Mouse (Mus musculus): Measurements from ENCODE around the gene Aqp1. TPM values are rescaled to one million over a fixed set of nuclear protein-coding genes. Genes with fewer than 3 reads are reported as not detected.

Gene Aqp1
- total RNA-seq, 2 experiments from 2014 or later, result 0.49 to 5.4 TPM

GRCm38 (mm10) chr6:55331315-55331714, 4.9 kb upstream of the Aqp1 start:
- no peak for DNase-seq (ENCODE audit: low spot score in 2 of 2)

- DNase-seq (ENCODE audit: low spot score in 2 of 2), result no peak
Observed at GRCm38 (mm10) chr6:55332100-55332772, 4.0 kb upstream of the Aqp1 start.

GRCm38 (mm10) chr6:55332773-55333109, 3.5 kb upstream of the Aqp1 start:
- DNase-seq (ENCODE audit: low spot score in 2 of 2), result no peak

DNA sequence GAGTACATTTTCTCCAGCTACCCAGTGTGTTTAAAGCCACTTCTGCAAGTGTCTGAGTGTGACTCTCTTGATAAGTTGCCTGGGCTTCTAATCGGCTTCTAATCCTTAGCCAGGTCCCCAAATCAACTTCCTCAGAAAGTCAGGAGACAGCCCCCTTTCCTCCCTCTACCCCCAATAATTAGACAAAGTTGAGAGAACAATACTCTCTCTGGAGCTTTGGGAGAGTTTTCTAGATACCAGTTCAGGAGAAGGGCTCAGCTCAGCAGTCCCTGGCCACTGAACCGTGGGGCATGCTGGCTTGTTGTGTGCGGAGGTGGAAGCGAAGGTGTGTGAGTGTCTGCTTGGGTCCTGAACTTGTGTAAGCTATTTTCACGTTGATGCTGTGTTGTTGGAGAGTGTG, 1.0 kb downstream of the Aqp1 start:
- no peak for DNase-seq (ENCODE audit: low spot score in 2 of 2)

DNA sequence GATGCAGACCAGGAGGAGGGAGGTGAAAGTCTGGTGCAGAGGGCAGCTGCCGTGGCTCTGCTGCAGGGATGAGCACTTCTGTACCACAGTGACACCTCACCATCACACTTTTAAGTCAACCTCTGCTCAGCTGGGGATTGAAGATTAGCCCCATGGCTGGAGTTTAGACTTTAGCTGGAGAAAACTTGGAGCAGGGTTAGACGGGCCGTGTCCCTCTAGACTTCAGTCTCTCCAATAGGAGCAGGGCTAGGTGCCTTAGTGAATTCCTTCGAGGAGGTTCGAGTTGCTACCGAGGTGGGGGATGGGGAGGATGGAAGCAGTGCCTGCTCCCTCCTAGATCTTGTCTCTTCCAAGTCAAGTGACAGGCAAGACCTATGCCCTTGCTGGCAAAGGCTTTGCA, 1.8 kb downstream of the Aqp1 start:
- no peak for DNase-seq (ENCODE audit: low spot score in 2 of 2)

DNA sequence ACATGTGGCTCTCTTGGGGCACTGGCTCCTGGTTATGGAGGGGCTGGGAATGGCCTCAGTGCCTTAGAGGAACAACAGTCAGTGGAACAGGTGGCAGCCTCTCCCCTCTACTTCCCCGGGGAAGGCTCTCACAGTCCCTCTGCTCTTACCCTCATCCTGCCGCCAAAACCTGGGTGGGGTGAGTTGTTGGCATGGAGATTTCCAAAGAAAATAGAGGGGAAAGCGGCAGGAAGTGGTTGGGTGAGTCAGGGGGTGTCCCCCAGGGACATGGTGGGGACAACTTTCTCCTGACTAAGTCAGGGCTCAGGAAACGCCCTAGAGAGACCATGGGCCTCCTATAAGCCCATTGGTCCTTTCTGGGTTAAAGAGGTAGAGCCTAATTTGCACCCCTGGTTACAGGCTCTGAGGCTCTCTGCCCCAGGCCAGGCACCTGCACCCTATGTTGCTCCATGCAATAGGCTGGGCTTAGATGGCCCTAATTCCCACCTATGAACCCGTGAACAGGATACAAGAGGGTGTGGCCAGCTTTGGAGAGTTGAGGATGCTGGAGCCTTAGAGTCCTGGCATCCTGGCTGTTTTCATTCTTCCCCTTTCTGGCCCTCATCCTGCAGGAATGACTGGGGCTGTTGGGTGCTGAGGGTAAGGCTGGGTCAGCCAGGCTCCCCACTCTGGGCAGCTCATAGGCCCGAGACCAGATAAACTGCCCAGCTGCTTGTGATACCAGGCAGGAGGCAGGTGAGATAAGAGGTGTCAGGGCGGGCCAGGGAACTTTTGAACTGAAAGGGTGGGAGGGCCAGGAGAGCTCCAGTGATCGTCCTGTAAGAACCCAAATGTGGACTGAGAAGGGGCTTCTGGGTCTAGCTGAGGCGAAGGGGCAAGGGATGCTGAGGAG, 2.9 kb downstream of the Aqp1 start:
- no peak for DNase-seq (ENCODE audit: low spot score in 2 of 2)

DNA sequence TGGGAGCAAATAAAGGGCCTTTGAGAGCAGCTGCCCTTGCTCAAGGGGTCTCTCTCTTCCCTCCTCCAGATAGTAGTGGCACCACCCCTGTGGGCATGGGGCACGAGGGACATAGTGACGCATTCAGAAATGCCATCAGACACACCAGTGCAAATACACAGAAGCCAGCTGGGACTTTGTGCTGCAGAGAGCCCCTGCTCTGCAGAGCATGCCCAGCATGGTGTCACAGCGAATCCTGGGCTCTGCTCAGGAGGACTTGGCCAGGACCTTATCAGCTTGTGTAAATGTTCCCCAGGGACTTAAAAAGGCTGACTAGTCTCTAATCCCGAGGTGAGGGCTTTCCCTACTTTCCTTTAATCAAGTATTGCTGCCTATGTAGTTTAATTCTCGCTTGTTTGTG, 5.5 kb downstream of the Aqp1 start:
- DNase-seq (ENCODE audit: low spot score in 2 of 2), result no peak

- DNase-seq (ENCODE audit: low spot score in 2 of 2), result no peak
Observed at GRCm38 (mm10) chr6:55342328-55342727, 6.1 kb downstream of the Aqp1 start.

DNA sequence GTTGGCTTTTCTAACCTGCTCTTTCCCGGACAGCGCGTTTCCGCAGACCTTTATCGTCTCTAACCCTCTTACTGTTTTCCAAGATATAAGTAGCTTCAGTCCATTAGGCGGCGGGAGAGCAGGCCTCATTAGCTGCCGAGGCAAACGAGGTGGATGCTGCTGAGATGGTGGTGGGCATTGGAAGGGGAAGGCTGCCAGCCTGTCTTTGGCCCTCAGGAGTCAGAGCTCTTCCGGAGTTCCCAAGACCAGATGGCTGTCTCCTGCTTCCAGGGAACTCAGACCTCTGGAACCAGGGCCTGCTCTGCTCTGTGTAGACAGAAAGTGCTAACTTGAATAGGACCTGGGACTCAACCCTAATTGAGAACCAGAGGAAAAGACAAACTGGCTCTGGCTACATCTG, 7.2 kb downstream of the Aqp1 start:
- no peak for DNase-seq (ENCODE audit: low spot score in 2 of 2)

- DNase-seq (ENCODE audit: low spot score in 2 of 2), result no peak
Observed at GRCm38 (mm10) chr6:55344291-55345016, 8.2 kb downstream of the Aqp1 start.

GRCm38 (mm10) chr6:55345264-55345663, 9.0 kb downstream of the Aqp1 start:
- DNase-seq (ENCODE audit: low spot score in 2 of 2), result no peak

DNA sequence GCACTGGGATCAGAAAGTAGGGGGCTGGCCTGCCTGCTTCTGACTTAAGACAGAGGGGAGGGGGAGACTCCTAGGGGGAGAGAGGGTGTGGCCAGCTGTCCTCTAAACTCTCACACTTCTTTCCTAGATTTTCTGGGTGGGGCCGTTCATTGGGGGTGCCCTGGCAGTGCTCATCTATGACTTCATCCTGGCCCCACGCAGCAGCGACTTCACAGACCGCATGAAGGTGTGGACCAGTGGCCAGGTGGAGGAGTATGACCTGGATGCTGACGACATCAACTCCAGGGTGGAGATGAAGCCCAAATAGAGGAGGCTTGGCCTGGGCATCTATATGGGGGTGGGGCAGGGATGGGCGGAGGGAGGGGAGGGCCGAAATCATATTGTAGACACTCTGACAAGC, 10.3 kb downstream of the Aqp1 start:
- DNase-seq (ENCODE audit: low spot score in 2 of 2), result no peak

GRCm38 (mm10) chr6:55347711-55348571, 11.7 kb downstream of the Aqp1 start:
- no peak for DNase-seq (ENCODE audit: low spot score in 2 of 2)

DNA sequence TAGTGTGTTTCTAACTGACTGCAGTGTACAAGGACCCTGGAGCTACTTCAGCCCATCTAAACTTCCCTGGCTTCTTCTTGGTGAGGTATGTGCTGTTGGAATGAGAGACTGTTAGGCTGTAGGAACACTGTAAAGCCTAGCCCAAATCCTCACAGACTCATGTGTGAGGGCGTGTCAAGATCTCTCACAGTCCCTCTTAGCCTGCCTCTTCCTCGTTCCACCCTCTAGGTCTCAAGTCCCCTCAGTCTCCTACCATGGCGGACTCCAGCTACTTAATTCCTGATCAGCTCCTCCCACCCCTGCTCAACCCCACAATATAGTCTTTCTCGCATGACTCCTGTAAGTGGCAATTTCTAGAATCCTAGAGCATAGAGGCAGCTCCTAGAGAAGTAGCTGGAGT, 13.0 kb downstream of the Aqp1 start:
- no peak for DNase-seq (ENCODE audit: low spot score in 2 of 2)

DNA sequence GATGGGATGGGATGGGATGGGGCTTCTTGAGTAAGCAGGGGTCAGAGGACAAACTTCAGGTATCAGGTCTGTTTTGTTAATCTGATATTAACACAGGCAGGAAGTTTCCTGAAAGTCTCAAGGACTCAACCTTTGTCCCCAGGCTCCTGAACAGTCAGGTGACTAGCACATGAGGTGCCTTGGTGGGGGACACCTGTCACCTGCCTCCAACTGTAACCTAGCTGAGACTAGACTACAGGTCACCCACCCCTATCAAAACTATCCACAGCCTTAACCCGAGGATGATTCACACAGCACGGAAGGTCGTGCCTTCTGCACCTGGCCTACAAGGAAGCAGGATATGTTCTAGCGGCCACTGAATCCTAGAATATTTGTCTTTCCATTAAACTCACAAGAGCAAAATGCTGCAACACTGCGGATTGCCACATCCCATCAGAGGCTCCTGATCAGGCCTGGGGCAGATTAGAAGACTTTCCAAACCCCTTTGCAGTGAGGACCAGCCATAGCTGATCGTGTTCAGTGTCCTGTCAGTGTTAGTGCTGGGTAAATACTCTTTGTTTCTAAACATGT, 14.2 kb downstream of the Aqp1 start:
- DNase-seq (ENCODE audit: low spot score in 2 of 2), result no peak

GRCm38 (mm10) chr6:55351712-55352111, 15.5 kb downstream of the Aqp1 start:
- DNase-seq (ENCODE audit: low spot score in 2 of 2), result no peak

- DNase-seq (ENCODE audit: low spot score in 2 of 2), result no peak
Observed at GRCm38 (mm10) chr6:55353711-55354445, 17.6 kb downstream of the Aqp1 start.

DNA sequence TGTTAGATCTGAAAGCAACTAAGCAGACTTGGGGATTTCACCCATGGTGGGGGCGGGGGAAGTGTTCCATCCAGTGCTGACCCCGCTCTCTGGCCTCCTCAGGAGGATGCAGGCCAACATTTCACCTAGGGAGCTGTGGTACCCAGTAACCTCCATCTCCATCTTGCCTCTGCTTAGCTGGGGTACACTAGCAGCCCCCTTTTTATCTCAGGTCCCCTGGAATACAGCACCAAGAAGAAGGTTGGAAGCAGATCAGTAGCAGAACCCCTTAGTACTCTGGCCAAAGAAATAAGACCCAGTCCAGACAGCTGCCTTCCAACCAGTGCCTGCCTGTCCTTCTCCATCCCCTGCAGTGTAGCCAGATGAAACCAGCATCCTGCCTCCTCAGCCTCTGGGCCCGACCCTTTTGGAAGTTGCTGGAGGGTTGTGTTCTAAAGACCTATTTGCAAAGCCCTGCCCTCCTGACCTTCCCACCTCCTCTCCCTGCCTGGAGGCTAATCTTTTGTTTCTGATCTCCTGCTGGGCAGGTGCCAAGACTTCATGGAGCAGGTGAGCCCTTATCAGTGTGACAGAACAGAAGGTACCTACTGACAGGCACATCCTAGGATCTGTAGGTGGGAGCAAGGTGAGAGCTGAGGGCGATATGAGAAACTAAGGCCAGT, 18.4 kb downstream of the Aqp1 start:
- DNase-seq (ENCODE audit: low spot score in 2 of 2), result no peak

GRCm38 (mm10) chr6:55355575-55355974, 19.3 kb downstream of the Aqp1 start:
- no peak for DNase-seq (ENCODE audit: low spot score in 2 of 2)
